Mouse (Mus musculus): ENCODE measurements around the gene Cdh23.

DNA sequence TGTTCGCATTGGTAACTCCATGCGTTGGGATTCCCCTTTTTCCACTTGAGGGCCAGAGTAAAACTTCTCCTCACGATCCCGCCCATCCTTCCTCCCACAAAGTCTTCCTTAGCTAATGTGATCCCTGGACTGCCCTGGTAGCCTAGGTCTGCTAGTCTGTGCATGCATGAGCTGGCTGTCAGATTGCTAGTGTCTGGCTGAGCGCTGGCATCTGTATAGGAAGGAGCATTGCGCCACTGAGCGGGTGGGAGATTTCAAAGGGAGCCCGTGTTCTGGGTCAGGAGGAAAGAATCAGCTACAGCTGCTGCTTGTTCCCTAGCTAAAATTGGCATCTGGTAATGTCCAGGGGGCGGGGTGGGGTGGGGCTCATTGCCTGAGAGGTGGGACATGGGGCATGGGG, 400.3 kb downstream of the Cdh23 start:
- TF ChIP-seq GATA1 (IDR thresholded peaks at IDR 0.05; ENCODE audit: borderline replicate concordance, low read length): no peak
- no peak for TF ChIP-seq FLI1 (IDR thresholded peaks at IDR 0.05; ENCODE audit: low read length)
